ENCODE assay signal across 9 mouse cellular contexts in genomic region chr9:56200645-56201314, GRCm38 (mm10). TPM values are rescaled to one million over a fixed set of nuclear protein-coding genes. Genes with fewer than 3 reads are reported as not detected.
DNase-seq lines count a peak whose midpoint lies in the region; ATAC-seq and TF ChIP-seq lines count a peak whose summit lies in the region.
"Had no signal": no experiment of that assay in that cellular context is flagged by ENCODE, and none has a peak within 500 bp of the region (broad histone marks: within the 10 kb centered on the region; RNA-seq: fewer than 3 reads in every experiment).

No protein-coding gene starts in this region.

- intact Hi-C loops in heart, postnatal 36 days (cut with DNase I), result loop anchor here (1.0 kb wide), 2 partner anchors 82 to 353 kb away; no protein-coding TSS in a partner anchor

- DNase-seq in c-Kit-negative CD71-positive TER-119-positive erythroid progenitor cells, embryonic 14.5 days (ENCODE audit: low read depth, low spot score), result peak; percentile 11
- DNase-seq in heart, postnatal 36 days, result peak; percentile 83 to 87
- DNase-seq in layer of hippocampus, adult 11-12 months (ENCODE audit: low spot score), result peak; percentile 86
- DNase-seq in lung, postnatal 0 days (ENCODE audit: low spot score), result peak; percentile 89
- peak; percentile 79 for DNase-seq in ovary, postnatal 36 days (ENCODE audit: low spot score)
- peak; percentile 79 to 94 for DNase-seq in thymus, postnatal 10 days (ENCODE audit: low spot score in 2 of 2)

- peak; percentile 76 for ATAC-seq in forebrain, embryonic 13.5 days
- peak; percentile 74 for ATAC-seq in lung, postnatal 0 days

- H3K27ac ChIP-seq in ES-Bruce4 (ENCODE audit: insufficient read depth, low read length), result no peak overlapping the region
- no peak overlapping the region for H3K27ac ChIP-seq in forebrain, embryonic 13.5 days
- no peak overlapping the region for H3K27ac ChIP-seq in lung, postnatal 0 days (ENCODE audit: low read length)
- H3K27ac ChIP-seq: liver, embryonic 15.5 days had no signal

- H3K27me3 ChIP-seq in ES-Bruce4 (ENCODE audit: control insufficient read depth, insufficient read depth, low read length, poor library complexity, severe bottlenecking), result no peaks in the 10 kb centered on the region
- H3K27me3 ChIP-seq in forebrain, embryonic 13.5 days, result peaks cover 14% of the 10 kb centered on the region; the same call in 1 of the 2 replicates
- no peaks in the 10 kb centered on the region for H3K27me3 ChIP-seq in lung, postnatal 0 days (replicated peaks; ENCODE audit: insufficient read depth, low read length)
- H3K27me3 ChIP-seq: liver, embryonic 15.5 days had no signal

- H3K36me3 ChIP-seq in ES-Bruce4 (ENCODE audit: control insufficient read depth, insufficient read depth, low read length, poor library complexity, severe bottlenecking), result 0 out of 2 replicates have a peak, but pooled peaks cover 3% of the 10 kb centered on the region
- no peaks in the 10 kb centered on the region for H3K36me3 ChIP-seq in forebrain, embryonic 13.5 days (ENCODE audit: poor library complexity, severe bottlenecking)
- H3K36me3 ChIP-seq in lung, postnatal 0 days (ENCODE audit: insufficient read depth, low read length), result peaks cover 5% of the 10 kb centered on the region; the same call in 1 of the 2 replicates
- H3K36me3 ChIP-seq: liver, embryonic 15.5 days had no signal

- no peak for TF ChIP-seq EP300 in ES-Bruce4 (IDR thresholded peaks at IDR 0.05; ENCODE audit: insufficient read depth, low read depth, low read length)
- no peak for TF ChIP-seq EP300 in lung, postnatal 0 days (IDR thresholded peaks at IDR 0.05)

- no peak for TF ChIP-seq POLR2A in ES-Bruce4 (IDR thresholded peaks at IDR 0.05; ENCODE audit: insufficient read depth, low read length)

- H3K9me3 ChIP-seq in ES-Bruce4 (replicated peaks; ENCODE audit: control insufficient read depth, insufficient read depth, low read length, poor library complexity, severe bottlenecking), result no peaks in the 10 kb centered on the region
- H3K9me3 ChIP-seq in forebrain, embryonic 13.5 days (replicated peaks), result no peaks in the 10 kb centered on the region
- H3K9me3 ChIP-seq in lung, postnatal 0 days (ENCODE audit: low read length), result no peaks in the 10 kb centered on the region
- H3K9me3 ChIP-seq: liver, embryonic 15.5 days had no signal

- WGBS in forebrain, embryonic 13.5 days, result 42% methylated on average over 14 of the region's 14 CpGs
- 24% methylated on average over 14 of the region's 14 CpGs for WGBS in lung, postnatal 0 days

- H3K4me2 ChIP-seq in forebrain, embryonic 13.5 days, result no peak overlapping the region
- no peak overlapping the region for H3K4me2 ChIP-seq in lung, postnatal 0 days (replicated peaks; ENCODE audit: low read depth, low read length)
- H3K4me2 ChIP-seq: liver, embryonic 15.5 days had no signal

- H3K4me1 ChIP-seq in ES-Bruce4 (ENCODE audit: control insufficient read depth, insufficient read depth, low read length), result no peaks in the 10 kb centered on the region
- H3K4me1 ChIP-seq in forebrain, embryonic 13.5 days, result peaks cover 3% of the 10 kb centered on the region; the same call in 1 of the 2 replicates
- no peaks in the 10 kb centered on the region for H3K4me1 ChIP-seq in lung, postnatal 0 days (ENCODE audit: insufficient read depth, low read depth, low read length)
- H3K4me1 ChIP-seq: liver, embryonic 15.5 days had no signal

- peak; percentile 90 for TF ChIP-seq CTCF in ES-Bruce4 (IDR thresholded peaks at IDR 0.05; ENCODE audit: low read depth, low read length)
- TF ChIP-seq CTCF in lung, postnatal 0 days (IDR thresholded peaks at IDR 0.05), result peak; percentile 89

- no peak overlapping the region for H3K9ac ChIP-seq in ES-Bruce4 (ENCODE audit: low read depth, poor library complexity, severe bottlenecking)
- H3K9ac ChIP-seq in forebrain, embryonic 13.5 days, result no peak overlapping the region
- no peak overlapping the region for H3K9ac ChIP-seq in lung, postnatal 0 days (replicated peaks; ENCODE audit: low read depth)
- H3K9ac ChIP-seq: liver, embryonic 15.5 days had no signal

- H3K4me3 ChIP-seq in ES-Bruce4 (ENCODE audit: low read depth, low read length), result no peak overlapping the region
- H3K4me3 ChIP-seq in forebrain, embryonic 13.5 days, result no peak overlapping the region
- H3K4me3 ChIP-seq in lung, postnatal 0 days (ENCODE audit: low read depth, low read length), result no peak overlapping the region
- H3K4me3 ChIP-seq: liver, embryonic 15.5 days had no signal

RNA-seq across cellular contexts. Expression of gene Tspan3, which starts 35.5 kb away (rescaled TPM):
- 91.2 and 96.4 TPM in 2 replicates for polyA plus RNA-seq in ES-Bruce4 (2011; ENCODE audit: insufficient read depth, insufficient read length, low read depth, missing spikeins)
- 500 and 563 TPM in 2 replicates for polyA plus RNA-seq in forebrain, embryonic 13.5 days (2015; fragmentation: Nextera tagmentation; extraction: Ambion mirVana)
- total RNA-seq in heart, postnatal 36 days (2021), result 100 to 1,000 TPM; 183 to 184 TPM
- polyA plus RNA-seq in lung, postnatal 0 days (2015; fragmentation: Nextera tagmentation; extraction: Ambion mirVana), result 177 and 190 TPM in 2 replicates

Comparison
In these comparisons a context has a peak if more than half of its experiments do, and no peak if none do; other contexts are left out.
1. DNase-seq: peak in every context shown above with its lines; median percentile 89 in lung, postnatal 0 days; 86 in thymus, postnatal 10 days; 86 in layer of hippocampus, adult 11-12 months; 85 in heart, postnatal 36 days; 79 in ovary, postnatal 36 days; 11 in c-Kit-negative CD71-positive TER-119-positive erythroid progenitor cells, embryonic 14.5 days.